Mouse (Mus musculus) lung, postnatal 4 days (tissue): ENCODE measurements around the gene Gja5.
"Not testable (repeated sequence)": the region's sequence is repeated elsewhere in the genome, so short reads cannot be mapped to it uniquely, and the experiment has no call there.

ENCODE experiments used
- DNase-seq, 2 experiments: peaks; one replicate each; pipeline ENCODE4 v3.0.0; 2021

Gja5 gene

DNA sequence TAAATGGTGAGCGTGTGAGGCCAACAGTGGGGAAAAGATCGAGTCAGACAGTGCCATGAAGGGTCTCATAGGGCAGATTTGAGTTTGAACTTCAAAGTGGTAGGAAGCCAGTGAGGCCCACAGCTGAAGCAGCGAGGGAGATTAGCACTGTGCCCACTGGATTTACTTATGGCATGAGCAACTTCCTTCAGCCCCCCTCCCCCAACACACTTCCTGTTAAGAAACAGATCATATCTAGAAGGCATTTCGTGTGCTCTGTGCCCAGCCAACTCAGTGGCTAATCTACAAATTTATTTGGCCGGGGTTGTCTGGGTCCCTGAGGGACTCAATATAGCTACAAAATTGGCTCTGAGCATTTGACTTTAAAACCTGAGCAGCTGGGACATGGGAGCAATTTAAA is 139.7 kb downstream of the Gja5 start:
- no peak for DNase-seq

DNA sequence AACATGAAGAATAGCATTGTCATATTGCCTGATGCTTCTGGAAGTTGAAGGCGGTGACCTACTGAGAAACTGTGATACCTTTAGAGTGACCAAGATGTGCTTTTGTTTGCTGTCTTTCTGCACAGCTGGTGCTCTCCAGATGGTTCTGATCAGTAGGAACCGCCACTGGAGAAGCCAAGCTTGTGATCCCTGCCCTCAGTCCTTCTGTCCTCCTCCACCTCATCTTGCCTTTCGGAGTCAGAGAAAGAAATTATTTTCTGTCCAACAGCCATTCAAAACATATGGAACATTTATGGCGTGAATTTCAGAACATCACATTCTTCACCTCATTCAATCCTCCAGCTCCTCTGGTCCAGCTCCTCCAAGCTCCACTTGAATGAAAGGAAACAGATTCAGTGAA is 143.3 kb downstream of the Gja5 start:
- peak in 1 of 2 experiments; percentile 70 for DNase-seq

DNA sequence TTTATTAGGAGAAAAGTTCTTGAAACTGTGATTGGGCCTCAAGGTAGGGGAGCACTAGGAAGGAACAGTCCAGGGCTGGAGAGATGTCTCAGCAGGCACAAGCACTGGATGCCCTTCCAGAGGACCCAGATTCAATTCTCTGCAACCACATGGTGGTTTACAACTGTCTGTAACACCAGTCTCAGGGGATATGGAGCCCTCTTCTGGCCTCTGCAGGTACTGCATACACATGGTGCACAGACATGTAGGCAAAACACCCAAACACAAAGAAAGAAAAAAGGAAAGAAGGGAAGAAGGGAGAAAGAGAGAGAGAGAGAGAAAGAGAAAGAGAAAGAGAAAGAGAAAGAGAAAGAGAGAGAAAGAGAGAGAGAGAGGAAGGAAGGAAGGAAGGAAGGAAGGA is 143.9 kb downstream of the Gja5 start:
- DNase-seq, result no peak

DNA sequence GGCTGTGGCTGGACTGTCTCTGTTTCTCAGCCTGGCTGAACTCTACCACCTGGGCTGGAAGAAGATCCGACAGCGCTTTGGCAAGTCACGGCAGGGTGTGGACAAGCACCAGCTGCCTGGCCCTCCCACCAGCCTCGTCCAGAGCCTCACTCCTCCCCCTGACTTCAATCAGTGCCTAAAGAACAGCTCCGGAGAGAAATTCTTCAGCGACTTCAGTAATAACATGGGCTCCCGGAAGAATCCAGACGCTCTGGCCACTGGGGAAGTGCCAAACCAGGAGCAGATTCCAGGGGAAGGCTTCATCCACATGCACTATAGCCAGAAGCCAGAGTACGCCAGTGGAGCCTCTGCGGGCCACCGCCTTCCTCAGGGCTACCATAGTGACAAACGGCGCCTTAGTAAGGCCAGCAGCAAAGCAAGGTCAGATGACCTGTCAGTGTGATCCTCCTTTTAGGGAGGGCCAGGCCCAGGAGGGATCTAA is 146.8 kb downstream of the Gja5 start:
- peak; percentile 59 to 86 for DNase-seq

DNA sequence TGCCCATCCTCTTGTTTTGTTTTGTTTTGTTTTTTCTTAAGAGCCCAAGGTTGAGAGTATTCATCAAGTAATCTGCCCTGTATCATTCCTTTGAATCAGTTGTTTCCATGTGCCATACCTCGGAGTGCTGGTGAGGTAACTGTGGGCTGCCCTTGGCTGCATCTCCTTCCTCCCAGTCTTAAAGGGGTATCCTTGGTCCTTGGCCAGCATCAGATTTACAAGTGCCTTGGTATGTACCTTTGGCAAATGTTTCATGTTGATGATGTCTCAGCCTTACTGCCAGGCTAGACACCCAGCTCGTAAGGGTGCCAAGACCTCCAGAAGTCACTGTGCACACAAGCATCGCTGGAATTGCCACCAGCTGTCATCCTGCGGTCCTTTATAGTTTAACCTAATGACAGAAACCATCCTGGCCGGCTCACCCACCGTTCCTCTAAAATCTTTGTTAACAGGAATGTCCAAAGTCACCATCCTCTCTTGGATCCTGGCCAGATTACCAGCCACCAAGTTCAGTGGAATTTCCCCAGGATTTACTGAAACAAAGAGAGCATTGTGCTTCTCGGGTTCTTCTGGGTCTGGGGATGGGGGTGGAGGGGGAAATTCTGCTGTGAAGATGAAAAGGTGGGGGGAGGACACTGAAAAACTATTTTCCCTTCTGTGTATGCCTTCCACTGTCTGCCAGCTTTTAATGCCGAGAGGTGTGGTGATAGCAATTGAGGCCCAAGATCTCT is 147.7 kb downstream of the Gja5 start:
- DNase-seq, result no peak

DNA sequence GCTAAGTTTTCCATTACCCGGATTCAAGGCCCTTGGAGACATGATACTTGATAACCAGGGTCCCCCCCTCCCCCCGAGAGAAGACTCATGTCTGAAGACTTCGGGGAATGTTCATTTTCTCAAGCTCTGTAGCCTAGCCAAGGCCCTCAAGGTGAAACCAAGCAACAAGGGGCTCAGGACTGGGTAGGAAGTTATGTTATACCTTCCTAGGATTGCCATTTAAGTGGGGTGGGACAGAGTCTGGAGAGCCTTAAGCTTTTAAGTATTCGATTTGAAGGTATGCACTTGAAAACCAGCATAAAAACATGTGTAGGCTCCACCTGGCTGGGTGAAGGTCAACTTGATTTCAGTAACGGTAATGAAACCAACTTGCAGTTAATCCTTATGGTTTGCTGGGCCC is 154.2 kb downstream of the Gja5 start:
- DNase-seq, result no peak

DNA sequence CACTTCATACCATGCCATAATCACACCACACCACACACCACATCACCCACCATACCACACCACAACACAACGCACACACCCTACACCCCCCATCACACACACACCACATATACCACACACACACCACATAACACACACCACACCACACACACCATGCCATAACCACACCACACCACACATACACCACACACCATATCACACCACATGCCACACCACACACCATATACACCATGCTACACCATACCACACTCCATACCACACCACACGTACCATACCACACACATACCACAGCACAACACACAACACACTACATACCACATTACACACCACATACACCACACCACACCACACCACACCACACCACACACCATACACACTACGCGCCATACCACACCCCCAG is 155.6 kb downstream of the Gja5 start:
- no peak for DNase-seq

DNA sequence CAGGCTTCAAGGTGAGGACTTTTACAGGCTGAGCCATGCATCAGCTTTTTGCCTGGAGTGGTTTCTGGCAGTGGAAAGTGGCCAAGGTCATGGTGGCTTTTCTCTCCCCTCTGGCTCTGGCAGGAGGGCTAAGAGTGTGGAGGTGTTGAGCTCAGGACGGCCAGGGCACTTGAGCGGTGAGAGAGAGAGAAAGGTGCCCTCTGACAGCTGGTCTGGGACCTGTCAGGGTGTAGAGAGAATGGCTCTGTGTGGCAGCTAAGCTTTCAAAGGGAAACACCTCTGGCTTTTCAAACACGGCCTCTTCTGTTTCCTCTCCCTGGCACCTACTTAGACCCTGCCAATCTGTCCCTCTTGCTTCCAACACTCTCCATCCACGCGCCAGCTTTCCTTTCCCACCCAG is 158.3 kb downstream of the Gja5 start:
- no peak for DNase-seq

DNA sequence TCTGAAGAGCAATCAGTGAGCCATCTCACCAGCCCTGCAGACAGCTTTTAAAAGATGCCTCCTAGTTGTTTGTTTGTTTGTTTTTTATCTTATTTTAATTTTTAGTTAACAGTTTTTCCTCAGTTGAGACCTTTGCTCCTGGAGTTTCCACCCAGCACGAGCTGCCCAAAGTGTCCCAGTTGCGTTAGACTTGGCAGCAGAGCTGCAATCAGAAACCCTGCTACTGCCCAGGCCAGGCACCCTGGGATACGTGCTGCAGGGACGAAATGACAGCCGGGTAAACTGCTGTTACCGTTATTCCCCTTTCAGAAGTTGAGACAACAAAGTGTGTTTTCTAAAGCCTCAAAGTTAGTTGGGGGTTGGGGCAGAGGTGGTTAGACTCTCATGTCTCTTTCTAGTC is 159.6 kb downstream of the Gja5 start:
- DNase-seq, result no peak

DNA sequence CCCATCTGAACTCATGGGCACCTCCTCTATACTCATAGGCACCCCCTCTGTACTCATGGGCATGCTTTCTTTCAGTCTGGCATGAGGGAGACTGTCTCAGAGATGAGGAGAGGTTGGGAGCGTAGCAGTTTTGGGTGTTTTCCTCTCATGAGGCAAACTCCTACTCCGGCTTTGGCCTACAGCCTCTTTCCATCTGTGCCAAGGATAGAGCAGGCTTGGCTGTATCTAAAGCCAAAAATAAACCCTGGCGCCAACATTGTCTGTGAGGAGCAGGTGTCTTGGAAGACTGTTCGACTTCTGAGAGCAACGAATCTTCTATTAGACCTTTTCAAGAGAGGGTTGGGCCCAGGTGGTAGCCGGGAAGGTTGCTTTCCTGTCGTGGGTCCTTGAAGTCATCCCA is 165.1 kb downstream of the Gja5 start:
- DNase-seq, result not testable (repeated sequence)

DNA sequence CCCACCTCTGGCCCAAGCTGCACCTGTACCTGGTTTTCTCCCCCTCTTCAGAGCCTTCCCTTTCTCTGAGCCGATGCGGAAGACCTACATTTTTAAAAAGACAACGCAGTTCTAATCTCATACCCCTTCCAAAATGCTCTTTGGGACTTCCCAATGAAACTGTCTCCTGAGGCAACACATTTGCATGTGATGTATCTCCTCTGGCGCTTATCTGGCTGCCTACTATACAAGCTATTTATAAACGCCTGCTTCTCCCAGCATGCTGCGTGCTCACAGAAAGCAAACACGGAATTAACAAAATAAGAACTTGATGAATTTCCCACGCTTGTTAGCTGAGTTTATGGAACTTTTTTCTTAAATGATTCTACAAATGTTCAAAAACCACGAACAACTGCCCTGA is 167.4 kb downstream of the Gja5 start:
- DNase-seq, result not testable (repeated sequence)

DNA sequence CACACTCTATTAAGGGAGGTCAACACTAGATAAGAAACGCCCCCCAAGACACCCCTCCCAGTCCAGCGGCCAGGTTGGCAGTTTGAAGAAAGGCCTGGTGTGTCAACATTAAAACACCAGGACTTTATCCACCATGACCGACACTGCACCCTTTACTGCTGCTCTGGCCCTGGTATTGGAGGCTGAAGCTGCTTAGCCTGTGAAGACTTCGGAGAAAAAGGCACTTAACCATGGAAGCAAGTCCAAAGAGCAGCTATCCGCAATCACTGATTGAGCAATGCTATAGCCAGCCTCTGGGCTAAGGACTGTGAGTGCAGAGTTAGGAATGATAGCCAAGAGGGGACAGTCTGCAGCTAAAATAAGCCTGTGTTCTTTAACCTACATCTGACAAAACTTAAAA is 167.9 kb downstream of the Gja5 start:
- DNase-seq, result not testable (repeated sequence)

DNA sequence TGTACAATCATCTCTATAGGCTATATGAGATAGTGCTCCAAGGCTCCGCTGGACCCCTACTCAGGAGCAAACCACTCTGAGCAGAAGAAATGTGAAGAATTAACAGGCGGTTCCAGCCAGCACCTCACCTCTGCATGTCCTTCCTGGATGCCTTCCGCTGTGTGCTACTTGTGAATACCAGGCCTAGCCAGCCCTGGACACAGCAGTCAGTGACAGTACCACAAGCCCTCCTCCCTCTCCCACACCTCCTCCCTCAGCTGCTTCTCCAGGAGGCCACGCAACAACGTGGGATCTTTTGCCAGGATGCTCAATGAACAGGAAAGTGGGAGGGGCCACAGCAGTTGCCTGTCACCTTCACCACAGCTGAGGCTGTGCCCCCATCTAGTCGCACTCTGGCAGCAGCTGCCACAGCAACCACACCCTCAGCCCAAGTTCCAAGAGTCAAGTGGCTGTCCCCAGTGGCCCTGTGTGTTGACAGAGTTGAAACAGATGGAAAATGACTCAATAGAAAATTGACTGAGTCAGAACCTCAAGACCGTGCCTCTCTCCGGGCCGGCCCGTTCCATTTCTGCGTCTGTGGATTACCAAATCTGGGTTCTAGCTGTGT is 171.4 kb downstream of the Gja5 start:
- DNase-seq, result peak in 1 of 2 experiments; percentile 41

DNA sequence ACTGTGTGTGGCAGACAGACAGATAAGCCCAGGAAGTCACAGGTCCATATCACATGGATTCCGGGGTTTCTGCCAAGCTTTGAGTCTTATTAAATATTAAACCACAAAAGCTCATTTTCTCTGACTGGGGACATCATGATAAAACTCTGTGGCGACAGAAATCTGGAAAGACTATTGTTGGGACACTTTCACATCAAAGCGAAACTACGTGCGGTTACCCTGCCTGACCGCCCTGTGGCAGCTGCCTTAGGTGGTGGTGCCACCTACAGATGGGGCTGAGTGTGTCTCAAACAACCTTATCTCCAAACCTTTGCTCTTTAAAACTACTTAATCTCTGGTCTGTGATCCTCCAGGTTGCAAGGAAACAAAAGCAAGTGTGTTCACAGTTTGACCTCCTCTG is 171.9 kb downstream of the Gja5 start:
- DNase-seq, result peak; percentile 61 to 70

DNA sequence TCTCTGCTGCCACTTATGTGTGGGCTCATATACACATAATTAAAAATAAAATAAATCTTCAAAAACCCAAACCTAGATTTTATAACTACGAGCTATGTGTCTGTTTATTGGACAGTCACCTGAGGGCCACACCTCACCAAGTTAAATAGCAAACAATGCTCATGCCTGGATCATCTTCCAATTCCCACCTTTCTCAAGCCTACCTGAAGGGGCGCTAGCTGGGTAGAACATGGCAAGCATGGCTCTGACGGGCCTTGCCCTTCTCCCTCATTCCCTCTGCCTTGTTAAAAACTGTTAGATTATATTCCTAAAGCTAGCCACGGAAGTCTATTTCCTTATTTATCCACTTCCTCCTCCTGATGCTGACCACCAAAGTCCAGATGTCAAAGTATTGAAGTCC is 173.9 kb downstream of the Gja5 start:
- no peak for DNase-seq

DNA sequence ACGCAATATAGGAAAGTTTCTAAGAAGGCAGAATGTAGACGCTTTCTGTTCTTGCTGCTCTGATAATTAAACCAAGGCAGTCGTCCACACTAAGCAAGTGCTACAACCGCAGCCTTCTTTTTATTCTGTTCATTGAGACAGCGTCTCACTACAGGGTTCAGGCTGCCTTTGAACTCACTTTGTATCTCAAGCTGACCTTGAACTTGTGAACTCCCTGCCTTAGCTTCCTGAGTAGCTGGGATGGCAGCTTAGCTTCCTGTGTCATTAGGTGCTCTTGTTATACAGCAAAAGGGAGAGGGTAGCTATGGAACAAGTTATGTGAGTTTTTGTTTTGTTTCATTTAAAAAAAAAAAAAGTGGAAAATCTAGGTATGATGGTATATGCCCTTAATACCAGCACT is 177.7 kb downstream of the Gja5 start:
- no peak for DNase-seq

DNA sequence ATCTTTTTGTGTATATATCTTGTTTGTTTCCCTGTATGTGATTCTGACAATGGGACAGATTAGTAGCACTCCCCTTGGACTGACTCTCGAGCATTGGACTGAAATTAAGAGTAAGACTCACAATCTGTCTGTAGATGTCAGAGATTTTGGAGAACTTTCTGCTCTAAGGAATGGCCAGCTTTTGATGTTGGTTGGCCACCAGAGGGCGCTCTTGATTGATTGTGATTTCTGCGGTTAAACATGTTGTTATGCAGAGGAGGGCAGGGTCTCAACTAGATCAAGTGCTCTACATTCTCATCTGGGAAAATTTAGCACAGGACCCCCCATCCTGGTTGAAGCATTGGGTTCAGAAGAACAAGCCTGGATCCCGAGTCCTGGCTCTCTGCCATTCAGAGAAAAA is 182.8 kb downstream of the Gja5 start:
- DNase-seq, result peak in 1 of 2 experiments; percentile 51

DNA sequence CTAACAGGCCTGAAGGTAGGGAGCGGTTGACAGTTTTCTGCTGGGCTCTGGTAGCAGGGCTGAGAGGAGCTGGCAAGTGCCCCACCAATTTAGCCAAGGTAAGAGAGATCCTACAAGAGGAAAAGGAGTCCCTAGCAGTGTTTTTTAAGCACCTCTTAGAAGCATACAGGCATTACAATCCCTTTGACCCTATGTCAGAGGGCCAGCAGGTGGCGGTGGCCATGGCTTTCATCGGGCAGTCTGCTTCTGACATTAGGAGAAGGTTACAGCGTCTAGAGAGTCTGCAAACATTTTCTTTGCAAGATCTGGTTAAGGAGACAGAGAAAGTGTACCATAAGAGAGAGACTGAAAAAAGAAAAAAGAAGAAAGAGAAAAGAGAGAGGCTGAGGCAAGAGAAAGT is 183.8 kb downstream of the Gja5 start:
- DNase-seq, result not testable (repeated sequence)

DNA sequence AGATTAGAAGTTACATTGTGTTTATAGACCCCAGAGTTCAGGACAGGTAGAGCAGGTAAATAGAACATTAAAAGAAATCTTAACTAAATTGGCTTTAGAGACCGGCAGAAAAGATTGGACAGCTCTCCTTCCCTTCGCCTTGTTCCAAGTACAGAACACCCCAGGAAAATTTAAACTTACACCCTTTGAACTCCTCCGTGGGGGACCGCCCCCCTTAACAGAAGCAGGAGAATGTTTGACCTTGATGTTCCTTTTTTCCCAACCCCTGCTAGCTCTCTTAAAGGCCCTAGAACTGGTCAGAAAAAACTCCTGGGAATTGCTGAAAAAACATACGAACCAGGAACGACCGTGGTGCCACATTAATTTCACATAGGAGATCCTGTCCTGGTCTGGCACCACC is 187.5 kb downstream of the Gja5 start:
- DNase-seq, result not testable (repeated sequence)

DNA sequence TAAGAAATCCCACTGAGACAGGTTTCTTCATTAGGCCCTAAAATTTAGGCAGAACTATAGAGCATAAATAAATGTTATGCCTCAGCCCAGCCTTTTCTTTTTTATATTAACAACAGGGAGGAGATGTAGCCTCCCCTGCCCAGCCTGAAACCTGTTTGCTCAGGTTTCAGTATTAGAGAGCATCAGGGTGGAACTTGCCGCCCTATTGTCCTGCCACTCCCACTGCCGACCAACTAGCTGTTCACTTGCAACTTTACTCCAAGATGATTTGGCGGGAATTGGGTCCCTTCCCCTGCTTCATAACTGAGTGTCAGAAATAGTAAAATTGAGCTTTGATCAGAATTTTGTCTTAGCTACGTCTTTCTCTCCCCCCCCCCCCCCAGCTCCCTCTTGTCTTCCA is 192.2 kb downstream of the Gja5 start:
- not testable (repeated sequence) for DNase-seq

DNA sequence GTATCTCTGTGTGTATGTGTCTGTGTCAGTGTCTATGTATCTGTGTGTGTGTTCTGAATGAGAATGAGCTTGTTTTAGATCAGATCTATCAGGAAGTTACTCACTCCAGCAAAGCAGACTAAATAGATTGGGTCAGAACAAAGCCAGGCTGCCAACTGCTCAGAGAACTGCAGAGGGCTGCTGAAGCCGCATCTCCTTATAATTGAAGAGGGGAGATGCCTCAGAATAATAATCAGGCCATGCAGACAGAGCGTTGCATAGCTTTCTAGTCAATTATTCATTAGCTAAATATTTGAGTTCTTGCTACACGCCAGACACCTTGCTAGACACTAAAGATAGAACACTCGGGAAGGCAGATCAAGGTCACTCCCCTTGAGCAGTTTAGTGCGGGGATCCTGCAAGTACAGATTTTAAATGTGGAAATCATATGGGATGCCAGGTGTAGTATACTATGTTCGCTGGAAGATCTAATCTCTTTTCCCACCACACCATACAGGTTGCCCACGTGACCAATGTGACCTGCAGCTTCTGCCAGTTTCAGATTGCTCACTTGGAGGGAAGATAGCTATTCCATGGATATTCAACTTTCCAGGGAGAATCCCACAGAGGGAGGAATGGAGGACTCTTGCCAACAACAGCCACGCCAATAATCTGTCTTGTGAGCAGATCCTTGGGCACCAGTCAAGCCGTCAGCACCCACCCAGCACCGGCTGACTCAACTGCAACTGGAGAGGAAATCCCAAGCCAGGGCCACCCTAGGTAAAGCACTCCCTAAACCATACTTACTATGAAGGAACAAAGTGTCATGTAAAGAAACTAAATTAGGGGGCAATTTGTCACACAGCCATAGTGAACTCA is 196.5 kb downstream of the Gja5 start:
- no peak for DNase-seq

DNA sequence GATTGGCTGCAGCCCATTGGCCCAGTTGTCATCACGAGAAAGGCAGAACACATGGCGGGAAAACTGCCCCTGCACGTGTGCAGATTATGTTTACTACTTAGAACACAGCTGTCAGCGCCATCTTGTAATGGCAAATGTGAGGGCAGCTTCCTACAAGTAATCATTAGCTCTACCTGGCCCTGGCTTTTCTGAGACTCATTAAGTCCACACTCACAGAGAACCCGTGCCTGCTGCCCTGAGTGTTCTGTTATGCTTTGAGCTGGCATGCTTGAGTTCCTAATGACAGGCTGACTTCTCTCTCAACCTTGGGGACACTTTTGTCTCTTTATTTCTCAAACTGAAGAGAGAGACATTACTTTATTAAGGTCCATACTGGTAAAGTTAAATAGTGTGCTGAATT is 199.5 kb downstream of the Gja5 start:
- not testable (repeated sequence) for DNase-seq

DNA sequence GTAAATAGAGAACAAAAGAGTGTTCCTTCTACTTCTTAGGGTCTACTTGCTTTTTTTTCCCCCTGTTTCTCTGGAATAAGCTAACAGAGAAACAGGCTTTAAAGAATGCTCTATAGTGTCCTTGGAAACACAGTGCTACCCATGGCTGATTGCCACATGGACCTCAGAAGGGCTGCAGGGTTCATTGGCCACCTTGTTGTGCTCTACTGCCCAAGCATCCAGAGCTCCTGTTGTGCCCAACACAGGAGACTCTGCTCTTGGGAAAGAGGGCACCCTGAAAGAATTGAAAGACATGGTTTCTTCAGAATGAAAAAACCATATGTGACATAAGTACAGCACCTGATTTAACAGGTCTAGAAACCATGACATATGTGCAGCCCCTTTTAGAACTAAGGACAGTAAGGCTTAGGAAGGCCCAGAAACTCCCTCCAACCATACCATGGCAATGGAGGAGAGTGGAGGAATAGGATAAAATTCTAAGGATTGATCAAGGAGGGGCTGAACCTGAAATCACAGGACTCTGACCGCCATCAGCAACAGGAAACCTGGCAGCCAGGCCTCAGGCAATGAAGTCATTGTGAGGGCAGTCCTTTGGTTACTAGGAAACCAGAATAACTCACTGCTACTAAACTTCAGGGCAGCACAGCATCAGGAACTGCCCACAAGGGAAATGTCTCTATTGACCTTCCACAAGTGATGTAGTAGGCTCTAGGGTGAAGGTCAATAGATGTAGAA is 200.4 kb downstream of the Gja5 start:
- no peak for DNase-seq
